Mouse (Mus musculus): ENCODE measurements around the gene Crtac1.

DNA sequence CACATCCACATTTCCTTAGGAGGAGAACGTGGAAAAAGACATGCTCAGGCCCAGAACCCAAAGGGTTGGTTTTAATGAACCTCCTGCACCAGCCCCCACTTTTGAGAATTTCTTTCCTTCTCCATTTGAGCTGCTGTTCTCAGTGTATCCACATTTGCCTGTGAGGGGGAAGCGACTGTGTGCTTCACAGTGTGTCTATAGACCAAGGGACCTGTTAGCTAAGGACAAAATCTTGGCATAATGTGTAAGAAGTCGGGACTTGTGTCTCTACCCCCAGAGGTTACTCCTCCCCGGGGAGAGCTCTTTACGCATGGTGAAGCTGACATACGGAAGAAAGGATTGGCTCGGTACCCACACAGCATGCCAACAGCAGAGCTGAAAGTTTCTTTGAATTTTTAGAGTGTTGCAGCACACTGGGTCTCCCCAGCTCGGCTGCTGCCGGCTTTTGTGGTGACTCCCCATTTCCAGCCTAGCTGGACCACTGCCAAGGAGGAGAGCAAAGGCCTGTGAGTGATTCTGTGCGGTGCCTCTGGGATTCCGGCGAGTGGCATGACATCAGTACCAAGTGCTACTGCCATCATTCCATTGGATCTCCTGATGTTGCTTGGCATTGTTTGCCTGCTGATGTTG is 174.9 kb downstream of the Crtac1 start:
- TF ChIP-seq POLR2A (IDR thresholded peaks at IDR 0.05; ENCODE audit: low read depth, low read length), result no peak
- TF ChIP-seq CTCF (IDR thresholded peaks at IDR 0.05; ENCODE audit: extremely low read depth, insufficient read length, insufficient replicate concordance, low read depth, low read length), result no peak
